Mouse (Mus musculus) hindbrain, embryonic 10.5 days (tissue): ENCODE data around the gene Lsm3. TPM values are rescaled to one million over a fixed set of nuclear protein-coding genes. Genes with fewer than 3 reads are reported as not detected.
"Not testable (repeated sequence)": the region's sequence is repeated elsewhere in the genome, so short reads cannot be mapped to it uniquely, and the experiment has no call there.

Source experiments
- DNase-seq: peaks from one replicate; pipeline ENCODE4 v3.0.0-alpha.2; 2017; ENCODE audit warnings: low spot score
- H3K27ac ChIP-seq: fragments of 300-500 bp; sonication (generic); 2 replicates; pipeline ENCODE4 v1.5.1; 2016; ENCODE audit warnings: mild to moderate bottlenecking, moderate library complexity
- H3K27me3 ChIP-seq: fragments of 300-500 bp; sonication (generic); 2 replicates; pipeline ENCODE4 v1.6.1; 2016; ENCODE audit warnings: mild to moderate bottlenecking; ENCODE audit not compliant: poor library complexity, insufficient read depth, severe bottlenecking
- H3K36me3 ChIP-seq: fragments of 300-500 bp; sonication (generic); 2 replicates; pipeline ENCODE4 v1.6.1; 2016; ENCODE audit warnings: mild to moderate bottlenecking, moderate library complexity
- H3K4me1 ChIP-seq: fragments of 300-500 bp; sonication (generic); replicated peaks from 2 replicates; pipeline ENCODE4 v1.6.1; 2016; ENCODE audit warnings: mild to moderate bottlenecking
- H3K4me3 ChIP-seq: fragments of 300-500 bp; sonication (generic); 2 replicates; pipeline ENCODE4 v1.5.1; 2016; ENCODE audit warnings: mild to moderate bottlenecking, moderate library complexity
- H3K9me3 ChIP-seq: fragments of 300-500 bp; sonication (generic); 2 replicates; pipeline ENCODE4 v1.6.1; 2016; ENCODE audit warnings: mild to moderate bottlenecking, moderate library complexity
- WGBS: fragments of 180-500 bp; shearing (Covaris S2); methylation state at CpG from one replicate; pipeline ENCODE4 v1.1.7; 2016; 5-methylcytosine and 5-hydroxymethylcytosine counted together
- polyA plus RNA-seq: library from polyadenylated mRNA; unstranded; fragments of >200 nt; fragmentation: Nextera tagmentation; extraction: Ambion mirVana; gene quantifications from 2 replicates; pipeline ENCODE4 v1.2.1, GENCODE M21; 2016

Gene Lsm3
- 340 and 380 TPM in 2 replicates for polyA plus RNA-seq

GRCm38 (mm10) chr6:91515545-91516449 is at the start of gene Lsm3, which contains the start of gene Xpc:
Gene Lsm3 (plus strand): TSS chr6:91515928.
Gene Xpc (minus strand): TSS chr6:91515888.
- DNase-seq, result peak; percentile 98
- peak within 1 kb of the TSS; percentile 93 for H3K27ac ChIP-seq
- H3K4me1 ChIP-seq, result peaks cover 30% of the 10 kb centered on the region
- peak within 1 kb of the TSS; percentile 76 for H3K4me3 ChIP-seq
- no peaks in the 10 kb centered on the region for H3K27me3 ChIP-seq
- WGBS, result under 1% methylated on average over 80 of the region's 80 CpGs
- no peaks in the 10 kb centered on the region for H3K9me3 ChIP-seq
- peaks cover 50% of the 10 kb centered on the region for H3K36me3 ChIP-seq

- no peak for DNase-seq
- Histone ChIP-seq H3K4me1 (peaks cover 3% of the 10 kb centered on the region), H3K36me3 (peaks cover 78% of the 10 kb centered on the region), H3K9me3 (no peaks in the 10 kb centered on the region), H3K27ac (no peak overlapping the region), H3K27me3 (no peaks in the 10 kb centered on the region), H3K4me3 (no peak overlapping the region)
- 90% methylated on average over 1 of the region's 1 CpGs for WGBS
Measured at GRCm38 (mm10) chr6:91467106-91467505, 48.6 kb upstream of the Lsm3 start.

- Histone ChIP-seq H3K4me1 (peaks cover 29% of the 10 kb centered on the region), H3K27ac (no peak overlapping the region), H3K36me3 (peaks cover 52% of the 10 kb centered on the region), H3K27me3 (no peaks in the 10 kb centered on the region), H3K9me3 (no peaks in the 10 kb centered on the region), H3K4me3 (no peak overlapping the region)
- 89% methylated on average over 2 of the region's 2 CpGs for WGBS
- DNase-seq, result no peak
Measured at GRCm38 (mm10) chr6:91470712-91471111, 45.0 kb upstream of the Lsm3 start.

- DNase-seq, H3K27ac ChIP-seq, H3K9me3 ChIP-seq, H3K27me3 ChIP-seq: not testable (repeated sequence)
- WGBS, result 93% methylated on average over 3 of the region's 3 CpGs
- Histone ChIP-seq H3K4me1 (peaks cover 29% of the 10 kb centered on the region), H3K4me3 (peak overlapping the region; percentile 69; the same call in 1 of the 2 replicates), H3K36me3 (peaks cover 52% of the 10 kb centered on the region)
Measured at GRCm38 (mm10) chr6:91471427-91471826, 44.3 kb upstream of the Lsm3 start.

- peak overlapping the region; percentile 90 for H3K27ac ChIP-seq
- H3K4me1 ChIP-seq, result peaks cover 29% of the 10 kb centered on the region
- no peaks in the 10 kb centered on the region for H3K27me3 ChIP-seq
- peak; percentile 16 for DNase-seq
- H3K9me3 ChIP-seq, result no peaks in the 10 kb centered on the region
- H3K36me3 ChIP-seq, result peaks cover 52% of the 10 kb centered on the region
- H3K4me3 ChIP-seq, result peak overlapping the region; percentile 69
- WGBS, result 34% methylated on average over 6 of the region's 6 CpGs
Measured at GRCm38 (mm10) chr6:91472319-91472718, 43.4 kb upstream of the Lsm3 start.

- under 1% methylated on average over 74 of the region's 74 CpGs for WGBS
- DNase-seq, result peak; percentile 99
- H3K9me3 ChIP-seq, result no peaks in the 10 kb centered on the region
- peak within 1 kb of the TSS; percentile 69 for H3K4me3 ChIP-seq
- peaks cover 29% of the 10 kb centered on the region for H3K4me1 ChIP-seq
- H3K27me3 ChIP-seq, result no peaks in the 10 kb centered on the region
- H3K27ac ChIP-seq, result peak within 1 kb of the TSS; percentile 90
- H3K36me3 ChIP-seq, result peaks cover 52% of the 10 kb centered on the region
Measured at GRCm38 (mm10) chr6:91472868-91473804, 42.6 kb upstream of the Lsm3 start, which contains the start of the genes Chchd4 and Tmem43. Gene Chchd4 (minus strand): TSS chr6:91473546. Gene Tmem43 (plus strand): TSS chr6:91473703.

- Histone ChIP-seq H3K27ac (peak overlapping the region; percentile 90), H3K9me3 (no peaks in the 10 kb centered on the region), H3K4me1 (peaks cover 29% of the 10 kb centered on the region), H3K27me3 (no peaks in the 10 kb centered on the region), H3K4me3 (peak overlapping the region; percentile 69), H3K36me3 (peaks cover 53% of the 10 kb centered on the region)
- DNase-seq, result peak; percentile 20
- under 1% methylated on average over 27 of the region's 27 CpGs for WGBS
Measured at GRCm38 (mm10) chr6:91473805-91474440, 41.8 kb upstream of the Lsm3 start.

GRCm38 (mm10) chr6:91474441-91475190 is 41.1 kb upstream of the Lsm3 start:
- H3K4me3 ChIP-seq, result peak overlapping the region; percentile 69
- H3K27me3 ChIP-seq, result no peaks in the 10 kb centered on the region
- H3K4me1 ChIP-seq, result peaks cover 29% of the 10 kb centered on the region
- no peaks in the 10 kb centered on the region for H3K9me3 ChIP-seq
- 62% methylated on average over 9 of the region's 9 CpGs for WGBS
- H3K36me3 ChIP-seq, result peaks cover 53% of the 10 kb centered on the region
- H3K27ac ChIP-seq, result peak overlapping the region; percentile 90
- no peak for DNase-seq

GRCm38 (mm10) chr6:91476541-91476940 is 39.2 kb upstream of the Lsm3 start:
- 97% methylated on average over 2 of the region's 2 CpGs for WGBS
- no peak for DNase-seq
- Histone ChIP-seq H3K27ac (no peak overlapping the region), H3K9me3 (no peaks in the 10 kb centered on the region), H3K4me3 (no peak overlapping the region), H3K4me1 (peaks cover 29% of the 10 kb centered on the region), H3K36me3 (peaks cover 64% of the 10 kb centered on the region), H3K27me3 (no peaks in the 10 kb centered on the region)

- H3K27ac ChIP-seq, result no peak overlapping the region
- no peaks in the 10 kb centered on the region for H3K27me3 ChIP-seq
- H3K4me1 ChIP-seq, result no peaks in the 10 kb centered on the region
- H3K9me3 ChIP-seq, result no peaks in the 10 kb centered on the region
- WGBS, result 98% methylated on average over 2 of the region's 2 CpGs
- DNase-seq, result no peak
- no peak overlapping the region for H3K4me3 ChIP-seq
- peaks cover 100% of the 10 kb centered on the region for H3K36me3 ChIP-seq
Measured at GRCm38 (mm10) chr6:91483371-91483770, 32.4 kb upstream of the Lsm3 start.

GRCm38 (mm10) chr6:91486736-91487453 is 28.8 kb upstream of the Lsm3 start:
- Histone ChIP-seq H3K4me3 (no peak overlapping the region), H3K4me1 (peaks cover 8% of the 10 kb centered on the region), H3K27ac (no peak overlapping the region), H3K27me3 (no peaks in the 10 kb centered on the region), H3K36me3 (peaks cover 99% of the 10 kb centered on the region), H3K9me3 (no peaks in the 10 kb centered on the region)
- DNase-seq, result no peak
- 93% methylated on average over 15 of the region's 15 CpGs for WGBS
